Mouse (Mus musculus): ENCODE measurements around the gene Ccdc154. TPM values are rescaled to one million over a fixed set of nuclear protein-coding genes. Genes with fewer than 3 reads are reported as not detected.

Ccdc154 gene
- polyA plus RNA-seq, 1 experiment from 2014 or later: not detected

DNA sequence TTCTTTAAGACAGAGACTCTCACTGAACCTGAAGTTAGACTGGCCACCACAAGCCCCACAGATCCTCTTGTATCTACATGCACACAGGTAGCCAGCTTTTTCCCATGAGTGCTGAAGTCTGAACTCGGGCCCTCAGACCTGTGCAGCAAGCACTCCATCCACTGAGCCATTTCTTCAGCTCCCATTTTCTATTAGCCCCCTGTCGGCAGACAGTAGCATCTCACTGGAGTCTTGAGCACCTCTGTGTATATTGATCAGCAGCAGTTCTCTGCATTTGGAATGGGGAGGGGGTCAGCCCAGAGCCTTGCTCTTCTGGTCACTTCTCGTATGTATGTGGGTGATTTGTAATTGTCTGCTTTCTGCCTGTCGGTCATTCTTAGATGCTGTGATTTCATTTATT, 22.3 kb upstream of the Ccdc154 start:
- H3K27ac ChIP-seq: no peak overlapping the region
- peak; percentile 55 for TF ChIP-seq CTCF (IDR thresholded peaks at IDR 0.05; ENCODE audit: low read depth)
- DNase-seq (ENCODE audit: low spot score) (peak; percentile 40), ATAC-seq (replicated peaks; ENCODE audit: low FRiP score, low read depth) (no peak)
- H3K4me2 ChIP-seq (ENCODE audit: low read length): no peak overlapping the region
- H3K9ac ChIP-seq (ENCODE audit: low read depth, low read length): no peak overlapping the region
- H3K36me3 ChIP-seq (ENCODE audit: insufficient read depth, low read length): 0 out of 2 replicates have a peak, but pooled peaks cover 6% of the 10 kb centered on the region
- no peaks in the 10 kb centered on the region for H3K4me1 ChIP-seq (replicated peaks; ENCODE audit: insufficient read depth, low read length)
- 74% methylated on average over 4 of the region's 4 CpGs for WGBS
- no peaks in the 10 kb centered on the region for H3K27me3 ChIP-seq (ENCODE audit: insufficient read depth, low read length)
- no peaks in the 10 kb centered on the region for H3K9me3 ChIP-seq (replicated peaks; ENCODE audit: low read length)
- H3K4me3 ChIP-seq (replicated peaks; ENCODE audit: low read depth, low read length): no peak overlapping the region

DNA sequence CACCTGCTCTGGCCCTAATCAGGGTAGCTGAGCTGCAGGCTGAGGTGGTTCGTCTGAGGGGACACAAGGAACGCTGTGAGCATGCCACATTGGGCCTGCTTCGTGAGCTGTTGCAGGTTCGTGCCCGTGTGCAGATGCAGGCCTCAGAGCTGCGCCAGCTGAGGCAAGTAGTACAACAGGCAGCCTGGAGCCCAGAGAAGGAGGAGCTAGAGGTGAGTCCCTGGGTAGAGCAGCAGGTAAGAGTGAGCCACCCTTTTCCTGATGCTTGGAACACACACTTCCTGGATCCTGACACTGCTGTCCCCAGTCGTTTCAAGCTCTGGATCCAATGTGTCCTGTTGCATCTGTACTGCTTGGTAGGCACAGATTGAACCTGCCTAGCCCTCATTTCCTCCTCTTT, 1.1 kb downstream of the Ccdc154 start:
- ATAC-seq (replicated peaks; ENCODE audit: low FRiP score, low read depth): no peak
- TF ChIP-seq CTCF (IDR thresholded peaks at IDR 0.05; ENCODE audit: low read depth): no peak
- no peak overlapping the region for H3K9ac ChIP-seq (ENCODE audit: low read depth, low read length)
- H3K27ac ChIP-seq: no peak overlapping the region
- no peak for DNase-seq (ENCODE audit: low spot score)
- no peaks in the 10 kb centered on the region for H3K27me3 ChIP-seq (ENCODE audit: insufficient read depth, low read length)
- H3K4me2 ChIP-seq (ENCODE audit: low read length): no peak overlapping the region
- no peaks in the 10 kb centered on the region for H3K4me1 ChIP-seq (replicated peaks; ENCODE audit: insufficient read depth, low read length)
- 73% methylated on average over 7 of the region's 7 CpGs for WGBS
- H3K9me3 ChIP-seq (replicated peaks; ENCODE audit: low read length): no peaks in the 10 kb centered on the region
- H3K36me3 ChIP-seq (ENCODE audit: insufficient read depth, low read length): peaks cover 16% of the 10 kb centered on the region; the same call in 1 of the 2 replicates
- no peak overlapping the region for H3K4me3 ChIP-seq (replicated peaks; ENCODE audit: low read depth, low read length)

DNA sequence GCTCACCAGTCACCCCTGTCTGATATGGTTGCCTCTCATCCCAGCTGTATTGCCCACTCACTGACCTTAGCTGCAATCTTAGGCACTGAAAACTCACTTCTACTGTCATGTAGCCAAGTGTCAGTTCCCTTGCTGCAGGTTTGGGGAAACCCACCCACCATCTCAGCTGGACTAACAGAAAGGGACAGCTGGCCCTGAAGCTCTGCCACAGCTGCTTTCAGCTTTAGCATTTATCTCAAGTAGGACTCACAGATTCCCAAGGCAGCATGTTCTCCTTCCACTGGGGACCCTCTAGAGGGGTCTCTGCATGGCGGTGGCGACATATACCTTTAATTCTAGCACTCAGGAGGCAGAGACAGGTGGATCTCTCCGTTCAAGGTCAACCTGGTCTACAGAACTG, 2.5 kb downstream of the Ccdc154 start:
- Histone ChIP-seq H3K36me3 (ENCODE audit: insufficient read depth, low read length) (peaks cover 8% of the 10 kb centered on the region; the same call in 1 of the 2 replicates), H3K27ac (no peak overlapping the region)

DNA sequence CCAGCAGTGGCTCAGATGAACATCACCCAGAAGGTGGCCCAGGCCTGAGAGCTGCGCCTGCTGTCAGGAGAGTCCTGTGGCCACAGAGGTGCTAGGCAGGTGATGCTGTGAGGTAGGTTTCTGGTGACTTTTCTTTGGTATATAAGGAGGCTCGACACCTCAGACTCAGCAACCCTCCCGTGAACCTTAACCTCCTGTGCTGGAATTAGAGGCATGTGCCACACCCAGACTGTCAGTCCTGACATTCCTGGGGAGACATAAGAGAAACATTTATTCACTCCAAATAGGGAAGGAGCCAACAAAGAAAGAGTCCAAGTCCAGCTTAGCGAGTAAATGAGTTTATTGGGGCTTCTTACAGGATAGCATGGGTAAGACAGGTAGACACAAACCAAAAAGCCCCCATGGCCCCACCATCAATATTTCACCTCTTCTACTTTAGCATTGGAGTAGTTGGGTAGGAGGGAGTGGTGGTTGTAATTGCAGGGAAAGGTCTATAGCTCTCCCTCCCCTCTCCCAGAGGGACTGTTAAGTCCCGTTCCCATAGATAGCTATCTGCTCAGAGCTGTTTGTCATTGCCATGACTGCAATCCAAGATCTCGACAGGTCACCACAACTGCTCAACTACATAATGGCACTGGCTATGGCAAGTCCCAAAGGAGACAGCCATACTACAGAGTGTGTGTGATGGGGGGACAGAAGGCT, 3.9 kb downstream of the Ccdc154 start:
- peak; percentile 10 for DNase-seq (ENCODE audit: low spot score)
- no peaks in the 10 kb centered on the region for H3K4me1 ChIP-seq (replicated peaks; ENCODE audit: insufficient read depth, low read length)
- no peak overlapping the region for H3K9ac ChIP-seq (ENCODE audit: low read depth, low read length)
- no peaks in the 10 kb centered on the region for H3K27me3 ChIP-seq (ENCODE audit: insufficient read depth, low read length)
- no peak for ATAC-seq (replicated peaks; ENCODE audit: low FRiP score, low read depth)
- H3K36me3 ChIP-seq (ENCODE audit: insufficient read depth, low read length): 0 out of 2 replicates have a peak, but pooled peaks cover 5% of the 10 kb centered on the region
- TF ChIP-seq CTCF (IDR thresholded peaks at IDR 0.05; ENCODE audit: low read depth): no peak
- no peak overlapping the region for H3K4me3 ChIP-seq (replicated peaks; ENCODE audit: low read depth, low read length)
- H3K27ac ChIP-seq: no peak overlapping the region
- no peak overlapping the region for H3K4me2 ChIP-seq (ENCODE audit: low read length)
- H3K9me3 ChIP-seq (replicated peaks; ENCODE audit: low read length): no peaks in the 10 kb centered on the region
- 38% methylated on average over 6 of the region's 6 CpGs for WGBS

More for the DNA sequence above, 2.5 kb downstream of the Ccdc154 start:
- no peak for TF ChIP-seq CTCF (IDR thresholded peaks at IDR 0.05; ENCODE audit: low read depth)
- DNase-seq (ENCODE audit: low spot score): no peak
- H3K9ac ChIP-seq (ENCODE audit: low read depth, low read length): no peak overlapping the region
- no peak overlapping the region for H3K4me3 ChIP-seq (replicated peaks; ENCODE audit: low read depth, low read length)
- H3K27me3 ChIP-seq (ENCODE audit: insufficient read depth, low read length): no peaks in the 10 kb centered on the region
- ATAC-seq (replicated peaks; ENCODE audit: low FRiP score, low read depth): no peak
- H3K4me2 ChIP-seq (ENCODE audit: low read length): no peak overlapping the region
- H3K4me1 ChIP-seq (replicated peaks; ENCODE audit: insufficient read depth, low read length): no peaks in the 10 kb centered on the region
- no peaks in the 10 kb centered on the region for H3K9me3 ChIP-seq (replicated peaks; ENCODE audit: low read length)
- WGBS: 92% methylated on average over 3 of the region's 3 CpGs

DNA sequence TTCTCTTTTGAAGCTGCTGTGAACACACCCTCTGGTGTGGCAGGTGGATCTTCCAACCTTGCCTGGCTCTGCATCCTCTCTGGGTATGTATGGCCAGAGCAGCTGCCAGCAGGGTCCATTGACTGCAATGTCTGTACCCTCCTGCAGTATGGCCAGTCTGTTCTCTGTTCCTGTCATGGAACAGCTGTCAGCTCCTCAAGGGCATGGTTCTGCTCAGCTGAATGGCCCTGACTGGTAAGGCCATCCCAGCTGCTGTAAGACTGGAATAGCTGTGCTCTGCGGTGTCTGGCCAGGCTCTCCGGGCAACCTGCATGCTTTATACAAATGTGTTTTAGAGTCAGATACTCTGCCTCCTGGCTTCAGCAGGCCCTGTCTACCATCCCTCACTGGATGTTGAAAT, 7.4 kb downstream of the Ccdc154 start:
- 94% methylated on average over 2 of the region's 2 CpGs for WGBS
- Histone ChIP-seq H3K9me3 (replicated peaks; ENCODE audit: low read length) (no peaks in the 10 kb centered on the region), H3K4me2 (ENCODE audit: low read length) (no peak overlapping the region), H3K27me3 (ENCODE audit: insufficient read depth, low read length) (no peaks in the 10 kb centered on the region), H3K36me3 (ENCODE audit: insufficient read depth, low read length) (no peaks in the 10 kb centered on the region), H3K4me1 (replicated peaks; ENCODE audit: insufficient read depth, low read length) (no peaks in the 10 kb centered on the region), H3K27ac (no peak overlapping the region), H3K9ac (ENCODE audit: low read depth, low read length) (no peak overlapping the region), H3K4me3 (replicated peaks; ENCODE audit: low read depth, low read length) (no peak overlapping the region)
- DNase-seq (ENCODE audit: low spot score) (no peak), ATAC-seq (replicated peaks; ENCODE audit: low FRiP score, low read depth) (no peak)
- no peak for TF ChIP-seq CTCF (IDR thresholded peaks at IDR 0.05; ENCODE audit: low read depth)

DNA sequence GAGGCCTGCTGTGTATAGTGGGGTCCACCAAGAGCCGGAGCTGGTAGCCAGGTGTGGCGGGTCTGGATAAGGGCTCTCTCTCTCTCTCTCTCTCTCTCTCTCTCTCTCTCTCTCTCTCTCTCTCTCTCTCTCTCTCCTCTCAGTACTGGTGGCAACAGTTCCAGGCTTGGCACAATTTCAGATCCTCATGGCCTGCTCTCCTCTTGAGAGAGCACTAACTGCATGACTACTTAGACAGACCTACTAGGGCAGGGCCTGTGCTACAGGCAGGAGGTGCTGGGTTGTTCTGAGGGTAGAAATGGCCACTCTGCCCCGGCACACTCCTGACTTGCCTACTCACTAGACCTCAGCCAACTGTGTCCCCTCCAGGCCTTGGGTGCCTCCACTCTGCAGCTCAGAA, 10.3 kb downstream of the Ccdc154 start:
- H3K9me3 ChIP-seq (replicated peaks; ENCODE audit: low read length): no peaks in the 10 kb centered on the region
- no peak for DNase-seq (ENCODE audit: low spot score)
- WGBS: 84% methylated on average over 3 of the region's 3 CpGs
- TF ChIP-seq CTCF (IDR thresholded peaks at IDR 0.05; ENCODE audit: low read depth): no peak
- no peak overlapping the region for H3K4me2 ChIP-seq (ENCODE audit: low read length)
- H3K4me3 ChIP-seq (replicated peaks; ENCODE audit: low read depth, low read length): no peak overlapping the region
- H3K27ac ChIP-seq: no peak overlapping the region
- no peaks in the 10 kb centered on the region for H3K36me3 ChIP-seq (ENCODE audit: insufficient read depth, low read length)
- no peaks in the 10 kb centered on the region for H3K4me1 ChIP-seq (replicated peaks; ENCODE audit: insufficient read depth, low read length)
- no peaks in the 10 kb centered on the region for H3K27me3 ChIP-seq (ENCODE audit: insufficient read depth, low read length)
- ATAC-seq (replicated peaks; ENCODE audit: low FRiP score, low read depth): no peak
- no peak overlapping the region for H3K9ac ChIP-seq (ENCODE audit: low read depth, low read length)

DNA sequence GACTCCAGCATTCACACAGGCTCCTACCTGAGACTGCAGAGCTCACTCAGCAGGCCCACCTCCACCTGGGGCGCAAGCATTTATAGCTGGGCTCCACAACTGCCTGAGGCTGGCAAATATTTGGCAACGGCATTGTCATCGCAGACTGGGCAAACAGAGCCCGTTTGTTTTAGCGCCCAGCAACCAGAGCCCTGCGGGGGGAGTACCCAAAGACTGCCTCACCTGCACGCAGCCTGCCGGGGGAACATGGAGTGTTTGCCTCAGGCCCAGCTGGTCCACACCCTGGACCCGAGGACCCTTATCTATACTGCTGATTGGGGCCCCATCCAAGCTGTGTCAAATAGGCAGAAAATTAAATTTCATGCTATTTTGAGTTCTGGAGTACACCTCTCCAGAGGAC, 13.2 kb downstream of the Ccdc154 start, which contains the start of gene Gm38655:
TSS of gene Gm38655 (minus strand) at position 61 of the 400 bp plus-strand sequence.
- no peak for TF ChIP-seq CTCF (IDR thresholded peaks at IDR 0.05; ENCODE audit: low read depth)
- Histone ChIP-seq H3K9ac (ENCODE audit: low read depth, low read length) (no peak within 1 kb of the TSS), H3K36me3 (ENCODE audit: insufficient read depth, low read length) (no peaks in the 10 kb centered on the region), H3K4me1 (replicated peaks; ENCODE audit: insufficient read depth, low read length) (no peaks in the 10 kb centered on the region), H3K9me3 (replicated peaks; ENCODE audit: low read length) (no peaks in the 10 kb centered on the region), H3K27ac (no peak within 1 kb of the TSS), H3K4me3 (replicated peaks; ENCODE audit: low read depth, low read length) (no peak within 1 kb of the TSS), H3K4me2 (ENCODE audit: low read length) (no peak within 1 kb of the TSS), H3K27me3 (ENCODE audit: insufficient read depth, low read length) (no peaks in the 10 kb centered on the region)
- ATAC-seq (replicated peaks; ENCODE audit: low FRiP score, low read depth) (no peak), DNase-seq (ENCODE audit: low spot score) (no peak)
- WGBS: 75% methylated on average over 9 of the region's 9 CpGs

Measured in kidney, postnatal 0 days (tissue).